In genomic region chr2:167188315-167189207, GRCm38 (mm10) we compare ENCODE assay signal across 8 mouse cellular contexts. TPM values are rescaled to one million over a fixed set of nuclear protein-coding genes. Genes with fewer than 3 reads are reported as not detected.
A peak's percentile ranks its signal among the peaks of the same experiment; 100 is the strongest.
DNase-seq lines count a peak whose midpoint lies in the region; ATAC-seq and TF ChIP-seq lines count a peak whose summit lies in the region.

No protein-coding gene starts in this region.

- H3K9me3 ChIP-seq in lung, postnatal 0 days (ENCODE audit: low read length), result no peaks in the 10 kb centered on the region

- DNase-seq in layer of hippocampus, postnatal 14 days (ENCODE audit: low spot score in 2 of 2), result peak; percentile 40 to 43
- no peak for DNase-seq in layer of hippocampus, adult 8-10 months (ENCODE audit: low spot score in 2 of 2)
- DNase-seq in embryo, embryonic 10.5 days (ENCODE audit: low spot score), result peak; percentile 79
- peak; percentile 82 for DNase-seq in heart, adult 8-10 months (ENCODE audit: low spot score)
- DNase-seq in kidney, adult 2 months, result peak; percentile 84
- DNase-seq in lung, postnatal 0 days (ENCODE audit: low spot score), result peak; percentile 82
- DNase-seq in ovary, postnatal 14 days (ENCODE audit: low spot score), result peak; percentile 86
- DNase-seq in thymus, postnatal 4 days, result peak; percentile 80

- H3K36me3 ChIP-seq in kidney, adult 2 months (ENCODE audit: control insufficient read depth, insufficient read depth, low read length), result no peaks in the 10 kb centered on the region
- H3K36me3 ChIP-seq in lung, postnatal 0 days (ENCODE audit: insufficient read depth, low read length), result no peaks in the 10 kb centered on the region

- TF ChIP-seq EP300 in lung, postnatal 0 days (IDR thresholded peaks at IDR 0.05), result no peak

- H3K4me1 ChIP-seq in kidney, adult 2 months (ENCODE audit: control insufficient read depth, insufficient read depth, low read length), result no peaks in the 10 kb centered on the region
- H3K4me1 ChIP-seq in lung, postnatal 0 days (ENCODE audit: insufficient read depth, low read depth, low read length), result 0 out of 2 replicates have a peak, but pooled peaks cover 4% of the 10 kb centered on the region

- H3K9ac ChIP-seq in lung, postnatal 0 days (replicated peaks; ENCODE audit: low read depth), result no peak overlapping the region

- ATAC-seq in lung, postnatal 0 days, result peak; percentile 86

- no peak for TF ChIP-seq POLR2A in kidney, adult 2 months (IDR thresholded peaks at IDR 0.05; ENCODE audit: low read depth, low read length)

- H3K4me2 ChIP-seq in lung, postnatal 0 days (replicated peaks; ENCODE audit: low read depth, low read length), result peak overlapping the region; percentile 88

- H3K27me3 ChIP-seq in kidney, adult 2 months (replicated peaks; ENCODE audit: control insufficient read depth, insufficient read depth, low read length), result no peaks in the 10 kb centered on the region; the same call in 1 of the 2 replicates
- H3K27me3 ChIP-seq in lung, postnatal 0 days (replicated peaks; ENCODE audit: insufficient read depth, low read length), result peaks cover 41% of the 10 kb centered on the region

- WGBS in kidney, adult 2 months, result 17% methylated on average over 77 of the region's 83 CpGs
- 12% methylated on average over 62 of the region's 83 CpGs for WGBS in lung, postnatal 0 days

- 0 out of 2 replicates have a peak overlapping the region, but pooled peaks have one; percentile 10 for H3K27ac ChIP-seq in kidney, adult 2 months (ENCODE audit: insufficient read depth, low read depth, low read length)
- no peak overlapping the region for H3K27ac ChIP-seq in lung, postnatal 0 days (ENCODE audit: low read length)

- TF ChIP-seq CTCF in kidney, adult 2 months (conservative IDR thresholded peaks at IDR 0.05; ENCODE audit: insufficient read depth, insufficient read length, low read depth, low read length), result no peak
- peak; percentile 60 for TF ChIP-seq CTCF in lung, postnatal 0 days (IDR thresholded peaks at IDR 0.05)

- peak overlapping the region; percentile 36 for H3K4me3 ChIP-seq in kidney, adult 2 months (ENCODE audit: insufficient read depth, low read depth, low read length)
- H3K4me3 ChIP-seq in lung, postnatal 0 days (ENCODE audit: low read depth, low read length), result peak overlapping the region; percentile 57

RNA-seq across cellular contexts. Expression of gene Kcnb1, which starts 1.4 kb away (rescaled TPM):
- total RNA-seq in layer of hippocampus, postnatal 14 days (2021), result 10 to 100 TPM; 62.0 to 69.6 TPM
- 100 to 1,000 TPM in 2 of 4 experiments, 10 to 100 TPM in 2; 90.7 to 118 (median 104) TPM for total RNA-seq in layer of hippocampus, adult 8-10 months (2022)
- 10 to 100 TPM; 33.9 to 43.8 (median 38.8) TPM for total RNA-seq in heart, adult 8-10 months (2022)
- 2.9 and 4.0 TPM in 2 replicates for polyA plus RNA-seq in kidney, adult 2 months (2012; rRNA removed)
- polyA plus RNA-seq in lung, postnatal 0 days (2015; fragmentation: Nextera tagmentation; extraction: Ambion mirVana), result 0.76 and 1.1 TPM in 2 replicates

RNA-seq across cellular contexts. Expression of gene Ptgis, which starts 51.8 kb away (rescaled TPM):
- total RNA-seq in layer of hippocampus, postnatal 14 days (2021), result 1 to 10 TPM; 1.3 to 2.1 TPM
- 1 to 10 TPM; 1.7 to 2.2 (median 1.7) TPM for total RNA-seq in layer of hippocampus, adult 8-10 months (2022)
- total RNA-seq in heart, adult 8-10 months (2022), result 10 to 100 TPM; 14.5 to 23.5 (median 16.9) TPM
- 8.3 and 11.2 TPM in 2 replicates for polyA plus RNA-seq in kidney, adult 2 months (2012; rRNA removed)
- 32.7 and 37.9 TPM in 2 replicates for polyA plus RNA-seq in lung, postnatal 0 days (2015; fragmentation: Nextera tagmentation; extraction: Ambion mirVana)

Comparison
In these comparisons a context has a peak if more than half of its experiments do, and no peak if none do; other contexts are left out.
1. DNase-seq: peak in layer of hippocampus, postnatal 14 days (2 of 2), embryo, embryonic 10.5 days (single experiment), heart, adult 8-10 months (single experiment), kidney, adult 2 months (single experiment), lung, postnatal 0 days (single experiment), ovary, postnatal 14 days (single experiment) and thymus, postnatal 4 days (single experiment); none in layer of hippocampus, adult 8-10 months (0 of 2).
2. RNA of gene Ptgis, which starts 51.8 kb away (total RNA-seq): 14.5 to 23.5 TPM in heart, adult 8-10 months; 1.3 to 2.1 TPM in layer of hippocampus, postnatal 14 days and 1.7 to 2.2 TPM in layer of hippocampus, adult 8-10 months; every median in the first group is over 4 times any median in the second.